Mouse (Mus musculus) thymus, adult 2 months (tissue): ENCODE data around the gene Eci1.

Source experiments
- CTCF ChIP-seq: fragments of 200-500 bp; IDR thresholded peaks from 2 replicates; pipeline ENCODE4 v1.5.1; 2012; ENCODE audit warnings: mild to moderate bottlenecking, control low read depth, low read length, moderate library complexity, borderline replicate concordance; ENCODE audit not compliant: control insufficient read depth, poor library complexity, insufficient read depth; ENCODE audit errors: extremely low read depth
- POLR2A ChIP-seq: fragments of 200-500 bp; IDR thresholded peaks from 2 replicates; pipeline ENCODE4 v1.6.1; 2012; ENCODE audit warnings: mild to moderate bottlenecking, low read length, control low read depth, moderate library complexity; ENCODE audit not compliant: control insufficient read depth, poor library complexity, insufficient read depth; ENCODE audit errors: extremely low read depth

DNA sequence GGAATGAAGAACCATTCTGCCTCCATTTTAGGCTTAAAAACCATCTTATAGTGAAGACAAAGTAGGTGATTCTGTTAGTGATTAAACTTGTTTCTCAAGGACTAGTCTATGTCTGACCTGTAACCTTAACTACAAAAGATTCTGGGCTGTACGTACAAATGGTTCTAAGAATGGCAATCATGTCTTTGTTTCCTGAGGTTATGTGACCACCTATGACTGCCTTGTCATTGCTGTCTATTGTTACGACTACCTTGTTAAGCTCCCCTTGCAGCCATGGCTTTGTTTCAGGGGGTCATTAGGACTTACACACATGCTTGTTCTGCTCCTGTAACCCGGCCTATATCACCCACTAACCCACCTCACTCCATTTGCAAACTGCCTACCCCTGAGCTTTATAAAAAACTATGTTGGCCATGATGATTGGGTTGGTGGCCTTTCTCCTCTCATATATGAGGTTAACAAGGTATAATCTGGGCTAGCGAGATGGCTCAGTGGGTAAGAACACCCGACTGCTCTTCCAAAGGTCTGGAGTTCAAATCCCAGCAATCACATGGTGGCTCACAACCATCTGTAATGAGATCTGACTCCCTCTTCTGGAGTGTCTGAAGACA is 42.3 kb downstream of the Eci1 start:
- TF ChIP-seq CTCF = no peak
- no peak for TF ChIP-seq POLR2A
